In the genomic region with DNA sequence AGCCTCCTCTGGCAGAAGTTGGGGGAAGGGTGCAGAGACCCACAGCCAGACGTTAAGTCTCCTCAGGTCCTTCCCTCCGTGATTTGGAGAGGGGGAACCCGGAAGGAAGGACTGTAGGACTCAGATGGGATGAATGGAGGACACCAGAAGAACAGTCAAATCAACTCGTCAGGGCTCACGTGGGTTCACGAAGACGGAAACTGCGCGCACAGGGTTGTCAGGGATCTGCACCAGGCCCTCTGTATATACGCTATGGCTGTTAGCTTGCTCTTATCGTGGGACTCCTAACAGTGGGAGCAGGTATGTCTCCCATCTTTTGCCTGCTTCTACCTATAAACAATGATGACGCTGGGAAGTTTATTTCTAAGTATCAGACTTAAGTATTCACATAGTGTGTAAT, we compare ENCODE assay signal across 22 mouse cellular contexts. TPM values are rescaled to one million over a fixed set of nuclear protein-coding genes. Genes with fewer than 3 reads are reported as not detected.
"Had no signal": no experiment of that assay in that cellular context is flagged by ENCODE, and none has a peak within 500 bp of the region (broad histone marks: within the 10 kb centered on the region; RNA-seq: fewer than 3 reads in every experiment).

No protein-coding gene starts in this region.

- H3K9me3 ChIP-seq: neural tube, embryonic 12.5 days; neural tube, embryonic 13.5 days; neural tube, embryonic 15.5 days; stomach, embryonic 15.5 days had no signal

- H3K4me2 ChIP-seq: neural tube, embryonic 12.5 days; neural tube, embryonic 13.5 days; neural tube, embryonic 15.5 days; stomach, embryonic 15.5 days had no signal

- H3K4me3 ChIP-seq: neural tube, embryonic 12.5 days; neural tube, embryonic 13.5 days; neural tube, embryonic 15.5 days; stomach, embryonic 15.5 days had no signal

- H3K36me3 ChIP-seq: neural tube, embryonic 12.5 days; neural tube, embryonic 13.5 days; neural tube, embryonic 15.5 days; stomach, embryonic 15.5 days had no signal

- H3K27me3 ChIP-seq: neural tube, embryonic 12.5 days; neural tube, embryonic 13.5 days; neural tube, embryonic 15.5 days; stomach, embryonic 15.5 days had no signal

- H3K27ac ChIP-seq: neural tube, embryonic 12.5 days; neural tube, embryonic 13.5 days; neural tube, embryonic 15.5 days; stomach, embryonic 15.5 days; stomach, postnatal 0 days had no signal

- H3K4me1 ChIP-seq: neural tube, embryonic 12.5 days; neural tube, embryonic 13.5 days; neural tube, embryonic 15.5 days; stomach, embryonic 15.5 days had no signal

- H3K9ac ChIP-seq: neural tube, embryonic 12.5 days; neural tube, embryonic 13.5 days; neural tube, embryonic 15.5 days; stomach, embryonic 15.5 days had no signal

- DNase-seq: retina, postnatal 1 day; right cerebral cortex, adult 18-20 months; right cerebral cortex, postnatal 14 days; right cerebral cortex, postnatal 25 days; right cerebral cortex, postnatal 4 days; spleen, adult 18-20 months; thymus, adult 18-20 months; thymus, adult 2 months; thymus, postnatal 14 days; thymus, postnatal 25 days; thymus, postnatal 36 days; thymus, postnatal 4 days had no signal

RNA-seq across cellular contexts. Expression of a gene that starts 24.8 kb away (rescaled TPM):
- total RNA-seq: neutrophil, adult 5-6 weeks had no signal
- polyA plus RNA-seq: neural tube, embryonic 14.5 days; spleen, adult 2 months; stomach, embryonic 14.5 days; stomach, embryonic 15.5 days; stomach, embryonic 16.5 days; stomach, postnatal 0 days had no signal
